9 mouse cellular contexts compared by ENCODE assay signal in the genomic region with DNA sequence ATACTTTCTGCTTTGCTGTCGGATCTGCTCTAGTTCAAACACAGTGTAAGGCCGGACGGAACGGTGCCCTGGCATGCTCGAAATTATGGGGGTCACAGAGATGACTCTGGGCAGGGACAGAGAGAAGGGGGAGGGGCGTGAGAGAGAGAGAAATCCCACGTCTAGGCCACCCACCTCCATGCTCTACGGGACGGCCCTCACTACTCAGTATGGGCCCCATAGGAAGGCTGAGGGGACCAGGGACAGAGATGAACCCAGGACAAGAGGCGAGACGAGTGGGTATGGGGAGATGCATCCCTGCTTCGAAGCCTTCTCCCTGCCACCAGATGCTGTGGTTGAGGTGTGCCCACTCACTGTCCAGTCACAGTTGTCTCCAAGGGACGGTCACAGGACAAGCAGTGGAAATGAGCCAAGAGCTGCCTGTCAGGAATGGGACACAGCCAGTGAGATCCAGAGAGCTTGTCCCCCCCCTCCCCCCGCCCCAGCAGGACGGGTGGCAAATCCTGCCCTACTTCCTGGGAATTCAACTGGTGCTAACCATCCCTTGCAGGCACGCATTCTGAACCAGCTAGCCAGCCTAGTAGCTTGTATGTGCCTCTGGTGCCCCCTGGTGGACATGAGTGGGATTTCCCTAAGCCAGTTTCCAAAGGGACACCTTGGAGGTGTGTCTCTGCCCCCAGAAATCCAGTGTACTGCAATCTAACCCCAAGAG. TPM values are rescaled to one million over a fixed set of nuclear protein-coding genes. Genes with fewer than 3 reads are reported as not detected.
DNase-seq lines count a peak whose midpoint lies in the region; ATAC-seq and TF ChIP-seq lines count a peak whose summit lies in the region.
"Had no signal": no experiment of that assay in that cellular context is flagged by ENCODE, and none has a peak within 500 bp of the region (broad histone marks: within the 10 kb centered on the region; RNA-seq: fewer than 3 reads in every experiment).

No protein-coding gene starts in this region.

- H3K27me3 ChIP-seq in lung, embryonic 14.5 days (ENCODE audit: insufficient read depth, low read length): peaks cover 12% of the 10 kb centered on the region; the same call in 1 of the 2 replicates
- no peaks in the 10 kb centered on the region for H3K27me3 ChIP-seq in thymus, adult 2 months (ENCODE audit: control insufficient read depth, insufficient read depth, low read length)

- H3K9me3 ChIP-seq in lung, embryonic 14.5 days (ENCODE audit: low read depth, low read length): no peaks in the 10 kb centered on the region

- peak overlapping the region; percentile 36 for H3K4me2 ChIP-seq in lung, embryonic 14.5 days

- H3K4me1 ChIP-seq in lung, embryonic 14.5 days (ENCODE audit: insufficient read depth): no peaks in the 10 kb centered on the region
- no peaks in the 10 kb centered on the region for H3K4me1 ChIP-seq in thymus, adult 2 months (replicated peaks; ENCODE audit: control insufficient read depth, insufficient read depth, low read length)

- no peak overlapping the region; the same call in 1 of the 2 replicates for H3K9ac ChIP-seq in lung, embryonic 14.5 days

- ATAC-seq in hematopoietic stem cell, adult 5-6 weeks (replicated peaks in 1 of 2; ENCODE audit: insufficient read depth in 1 of 2, low FRiP score in 2 of 2, low TSS enrichment in 1 of 2, low read depth in 1 of 2, poor library complexity in 2 of 2, severe bottlenecking in 2 of 2): peak; percentile 63 to 86; a peak in 3 of 4 replicates
- ATAC-seq in lung, embryonic 14.5 days (ENCODE audit: insufficient read depth): peak; percentile 71

- H3K36me3 ChIP-seq in lung, embryonic 14.5 days (ENCODE audit: insufficient read depth): no peaks in the 10 kb centered on the region
- no peaks in the 10 kb centered on the region for H3K36me3 ChIP-seq in thymus, adult 2 months (ENCODE audit: control insufficient read depth, insufficient read depth, low read length)

- no peak overlapping the region for H3K27ac ChIP-seq in lung, embryonic 14.5 days (ENCODE audit: low read depth)
- H3K27ac ChIP-seq in thymus, adult 2 months (ENCODE audit: control insufficient read depth, insufficient read depth, low read length): no peak overlapping the region
- H3K27ac ChIP-seq: macrophage had no signal

- DNase-seq in ES-CJ7 (ENCODE audit: low read depth, low spot score): peak; percentile 94
- DNase-seq in cerebellum, adult 18-20 months: peak; percentile 94 to 95
- DNase-seq in forelimb bud, embryonic 11.5 days (ENCODE audit: low read depth, low spot score): peak; percentile 93
- peak; percentile 84 to 95 for DNase-seq in layer of hippocampus, adult 8-10 months (ENCODE audit: low spot score in 2 of 2)
- DNase-seq in lung, embryonic 14.5 days: peak; percentile 97
- peak; percentile 72 for DNase-seq in ovary, adult 18-20 months (ENCODE audit: low spot score)
- peak; percentile 95 for DNase-seq in thymus, adult 2 months

- no peak for TF ChIP-seq POLR2A in thymus, adult 2 months (IDR thresholded peaks at IDR 0.05; ENCODE audit: control insufficient read depth, extremely low read depth, insufficient read depth, low read length, poor library complexity)

- WGBS in lung, embryonic 14.5 days: 17% methylated on average over 16 of the region's 16 CpGs
- WGBS in thymus, adult 2 months: 61% methylated on average over 16 of the region's 16 CpGs

- TF ChIP-seq CTCF in lung, embryonic 14.5 days (IDR thresholded peaks at IDR 0.05; ENCODE audit: low read depth): peak; percentile 98
- TF ChIP-seq CTCF in thymus, adult 2 months (IDR thresholded peaks at IDR 0.05; ENCODE audit: borderline replicate concordance, control insufficient read depth, extremely low read depth, insufficient read depth, low read length, poor library complexity): peak; percentile 75; the same call in 1 of the 2 replicates

- H3K4me3 ChIP-seq in lung, embryonic 14.5 days (ENCODE audit: low read depth, low read length): no peak overlapping the region
- H3K4me3 ChIP-seq in thymus, adult 2 months (ENCODE audit: control insufficient read depth, insufficient read depth, low read length): no peak overlapping the region

RNA-seq across cellular contexts. Expression of gene Ubald2, which starts 11.9 kb away (rescaled TPM):
- total RNA-seq in hematopoietic stem cell, adult 5-6 weeks (2017): 51.5 and 101 TPM in 2 replicates
- total RNA-seq in layer of hippocampus, adult 8-10 months (2022): 10 to 100 TPM; 28.6 to 30.4 (median 29.5) TPM
- 64.9 and 66.7 TPM in 2 replicates for polyA plus RNA-seq in lung, embryonic 14.5 days (2014; fragmentation: Nextera tagmentation; extraction: Ambion mirVana)
- polyA plus RNA-seq in thymus, adult 2 months (2012; rRNA removed): 558 and 566 TPM in 2 replicates

RNA-seq across cellular contexts. Expression of gene Qrich2, which starts 20.3 kb away (rescaled TPM):
- total RNA-seq in hematopoietic stem cell, adult 5-6 weeks (2017): not detected in 2 replicates
- total RNA-seq in layer of hippocampus, adult 8-10 months (2022): under 1 TPM in 1 of 4 experiments, not detected in 3; 0.14 TPM
- 0.45 TPM in 1 of 2 replicates, not detected in the other for polyA plus RNA-seq in lung, embryonic 14.5 days (2014; fragmentation: Nextera tagmentation; extraction: Ambion mirVana)
- 0.19 and 0.24 TPM in 2 replicates for polyA plus RNA-seq in thymus, adult 2 months (2012; rRNA removed)
- polyA plus RNA-seq: macrophage had no signal

RNA-seq across cellular contexts. Expression of gene Rnf157, which starts 32.9 kb away (rescaled TPM):
- total RNA-seq in hematopoietic stem cell, adult 5-6 weeks (2017): 9.2 and 19.4 TPM in 2 replicates
- 100 to 1,000 TPM; 220 to 248 (median 241) TPM for total RNA-seq in layer of hippocampus, adult 8-10 months (2022)
- 13.9 and 16.8 TPM in 2 replicates for polyA plus RNA-seq in lung, embryonic 14.5 days (2014; fragmentation: Nextera tagmentation; extraction: Ambion mirVana)
- 98.7 and 119 TPM in 2 replicates for polyA plus RNA-seq in thymus, adult 2 months (2012; rRNA removed)

RNA-seq across cellular contexts. Expression of gene Prpsap1, which starts 48.2 kb away (rescaled TPM):
- total RNA-seq in hematopoietic stem cell, adult 5-6 weeks (2017): 29.8 and 51.3 TPM in 2 replicates
- total RNA-seq in layer of hippocampus, adult 8-10 months (2022): 100 to 1,000 TPM in 1 of 4 experiments, 10 to 100 TPM in 3; 83.2 to 104 (median 89.6) TPM
- 191 and 206 TPM in 2 replicates for polyA plus RNA-seq in lung, embryonic 14.5 days (2014; fragmentation: Nextera tagmentation; extraction: Ambion mirVana)
- 86.0 and 132 TPM in 2 replicates for polyA plus RNA-seq in thymus, adult 2 months (2012; rRNA removed)

Comparison
In these comparisons a context has a peak if more than half of its experiments do, and no peak if none do; other contexts are left out.
1. RNA of gene Rnf157, which starts 32.9 kb away (total RNA-seq): 220 to 248 TPM in layer of hippocampus, adult 8-10 months; 9.2 to 19.4 TPM in hematopoietic stem cell, adult 5-6 weeks; every median in the first group is over 10 times any median in the second.
2. Peak in every context shown above with its lines, with median percentiles within 50 percentile points of each other: DNase-seq.